Mouse (Mus musculus) lung, postnatal 0 days (tissue): ENCODE data around the gene Copg1.

Source experiments
- CTCF ChIP-seq: IDR thresholded peaks from 2 replicates; pipeline ENCODE4 v1.5.1; 2016; ENCODE audit warnings: antibody characterized with exemption, mild to moderate bottlenecking
- EP300 ChIP-seq: IDR thresholded peaks from 2 replicates; pipeline ENCODE4 v1.6.1; 2016; ENCODE audit warnings: antibody characterized with exemption, mild to moderate bottlenecking, control low read depth

- no peak for TF ChIP-seq CTCF
- TF ChIP-seq EP300: no peak
These were observed 33.6 kb downstream of the Copg1 start for GRCm38 (mm10) chr6:87921201-87921600.
